Mouse (Mus musculus) adrenal gland, adult 8-10 months (tissue): ENCODE data around the gene Tmem145. TPM values are rescaled to one million over a fixed set of nuclear protein-coding genes. Genes with fewer than 3 reads are reported as not detected.
A peak's percentile ranks its signal among the peaks of the same experiment; 100 is the strongest.
"Not testable (repeated sequence)": the region's sequence is repeated elsewhere in the genome, so short reads cannot be mapped to it uniquely, and the experiment has no call there.

ENCODE experiments used
- DNase-seq: peaks from one replicate; pipeline ENCODE4 v3.0.0; 2022
- total RNA-seq, 4 experiments: library from RNA; stranded (reverse); gene quantifications; 2 replicates each; pipeline ENCODE4 v1.2.4; 2022

Tmem145 gene
- total RNA-seq, 4 experiments from 2014 or later, result 1.8 to 4.8 (median 4.5) TPM

- DNase-seq, result peak; percentile 61
Measured at GRCm38 (mm10) chr7:25323219-25323618, 17.3 kb downstream of the Tmem145 start.

DNA sequence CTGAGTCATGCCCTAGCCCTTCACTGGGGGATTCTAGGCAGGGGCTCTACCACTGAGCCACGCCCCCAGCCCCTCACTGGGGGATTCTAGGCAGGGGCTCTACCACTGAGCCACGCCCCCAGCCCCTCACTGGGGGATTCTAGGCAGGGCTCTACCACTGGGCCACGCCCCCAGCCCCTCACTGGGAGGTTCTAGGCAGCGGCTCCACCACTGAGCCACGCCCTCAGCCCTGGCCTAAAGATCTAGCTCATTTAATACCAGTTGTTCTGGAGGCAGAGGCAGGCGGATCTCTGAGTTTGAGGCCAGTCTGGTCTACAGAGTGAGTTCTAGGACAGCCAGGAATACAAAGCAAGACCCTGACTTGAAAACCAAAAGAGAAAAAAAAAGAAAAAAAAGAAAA, 19.5 kb downstream of the Tmem145 start:
- not testable (repeated sequence) for DNase-seq

DNA sequence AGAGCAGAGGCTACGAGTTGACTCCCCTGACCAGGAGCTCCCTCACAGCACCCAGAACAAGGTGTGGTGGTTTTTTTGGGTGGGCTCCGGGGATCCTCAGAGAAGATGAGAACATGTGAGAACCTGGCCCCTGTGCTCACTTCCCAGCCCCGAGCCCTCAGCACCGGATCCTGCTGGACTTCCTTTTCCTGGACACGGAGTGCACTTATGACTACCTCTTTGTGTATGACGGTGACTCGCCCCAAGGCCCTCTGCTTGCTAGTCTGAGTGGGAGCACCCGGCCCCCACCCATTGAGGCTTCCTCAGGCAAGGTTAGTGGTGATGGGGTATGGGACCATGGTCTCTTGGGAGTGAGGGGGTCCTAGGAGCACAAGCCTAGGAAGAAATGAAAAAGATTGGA, 20.3 kb downstream of the Tmem145 start:
- no peak for DNase-seq

DNA sequence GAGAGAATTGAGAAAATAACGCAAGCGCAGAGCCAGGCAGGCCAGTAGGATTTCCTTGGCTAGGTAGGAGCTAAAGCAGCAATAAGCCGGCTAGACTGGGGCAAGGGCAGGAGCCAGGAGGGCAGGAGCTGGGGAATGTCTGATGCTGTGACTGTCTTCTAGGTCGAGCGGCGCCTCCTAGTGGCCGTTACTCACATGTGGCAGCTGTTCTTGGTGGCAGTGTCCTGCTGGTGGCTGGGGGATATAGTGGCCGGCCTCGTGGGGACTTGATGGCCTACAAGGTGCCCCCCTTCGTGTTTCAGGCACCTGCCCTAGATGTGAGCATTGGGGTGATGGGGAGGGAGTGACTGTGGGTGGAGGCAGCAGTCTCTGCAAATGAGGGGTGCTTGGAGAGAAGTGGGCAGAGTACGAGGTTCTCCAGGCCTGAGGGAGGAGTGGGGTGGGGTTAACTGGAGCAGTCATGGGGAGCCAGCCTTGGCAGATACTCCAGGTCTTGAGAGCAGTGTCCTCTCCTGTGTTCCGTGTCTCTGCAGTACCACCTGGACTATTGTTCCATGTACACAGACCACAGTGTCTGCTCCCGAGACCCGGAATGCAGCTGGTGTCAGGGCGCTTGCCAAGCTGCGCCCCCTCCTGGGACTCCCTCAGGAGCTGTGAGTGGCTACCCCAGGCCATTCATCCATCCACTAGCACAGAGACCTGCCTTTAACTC, 27.8 kb downstream of the Tmem145 start:
- DNase-seq, result peak; percentile 66

GRCm38 (mm10) chr7:25334472-25334871, 28.6 kb downstream of the Tmem145 start:
- DNase-seq, result no peak

DNA sequence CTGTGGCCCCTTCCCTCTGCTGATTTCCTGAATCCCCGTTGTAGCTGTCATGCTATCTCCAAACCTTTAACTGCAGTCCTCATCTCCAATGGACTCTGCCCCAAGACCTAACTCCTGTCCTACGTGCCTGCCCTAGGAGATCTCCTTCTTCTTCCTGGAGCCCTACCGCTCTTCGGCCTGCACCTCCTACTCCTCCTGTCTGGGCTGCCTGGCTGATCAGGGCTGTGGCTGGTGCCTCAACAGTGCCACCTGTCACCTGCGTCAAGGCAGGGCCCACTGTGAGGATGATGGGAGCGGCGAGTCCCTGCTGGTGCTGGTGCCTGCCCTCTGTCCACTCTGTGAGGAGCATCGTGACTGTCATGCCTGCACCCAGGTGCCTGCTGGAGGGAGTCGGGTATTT, 33.4 kb downstream of the Tmem145 start:
- DNase-seq, result no peak

DNA sequence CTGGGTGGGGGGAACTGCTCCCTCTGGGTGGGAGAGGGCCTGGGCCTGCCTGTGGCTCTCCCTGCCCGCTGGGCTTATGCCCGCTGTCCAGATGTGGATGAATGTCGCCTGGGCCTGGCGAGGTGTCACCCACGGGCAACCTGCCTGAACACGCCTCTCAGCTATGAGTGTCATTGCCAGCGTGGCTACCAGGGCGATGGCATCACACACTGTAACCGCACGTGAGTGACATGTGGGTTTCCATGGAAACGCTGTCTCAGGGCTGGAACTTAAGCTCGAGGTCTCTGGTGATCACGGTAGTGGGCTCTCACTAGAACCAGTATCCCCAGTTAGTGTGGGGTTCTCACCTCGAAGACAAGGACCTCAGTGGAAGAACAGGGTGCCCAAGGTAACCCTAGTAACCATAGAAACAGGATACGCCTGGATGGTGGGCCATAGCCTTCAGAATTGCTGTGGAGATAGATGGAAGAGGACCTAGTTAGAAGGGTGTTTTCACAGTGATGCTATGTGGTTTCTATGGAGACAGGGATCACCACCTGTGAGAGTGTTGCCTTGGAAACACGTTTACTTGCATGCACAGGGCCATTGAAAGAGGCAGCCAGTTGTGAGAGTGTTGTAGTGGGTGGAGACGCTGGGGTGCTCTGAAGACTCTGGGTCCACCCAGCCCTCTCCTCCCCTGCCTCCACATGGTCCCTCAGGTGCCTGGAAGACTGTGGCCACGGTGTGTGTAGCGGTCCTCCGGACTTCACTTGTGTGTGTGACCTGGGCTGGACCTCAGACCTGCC, 35.3 kb downstream of the Tmem145 start:
- no peak for DNase-seq

GRCm38 (mm10) chr7:25348861-25349260, 43.0 kb downstream of the Tmem145 start:
- DNase-seq, result no peak

GRCm38 (mm10) chr7:25358721-25359206, 52.9 kb downstream of the Tmem145 start:
- no peak for DNase-seq

DNA sequence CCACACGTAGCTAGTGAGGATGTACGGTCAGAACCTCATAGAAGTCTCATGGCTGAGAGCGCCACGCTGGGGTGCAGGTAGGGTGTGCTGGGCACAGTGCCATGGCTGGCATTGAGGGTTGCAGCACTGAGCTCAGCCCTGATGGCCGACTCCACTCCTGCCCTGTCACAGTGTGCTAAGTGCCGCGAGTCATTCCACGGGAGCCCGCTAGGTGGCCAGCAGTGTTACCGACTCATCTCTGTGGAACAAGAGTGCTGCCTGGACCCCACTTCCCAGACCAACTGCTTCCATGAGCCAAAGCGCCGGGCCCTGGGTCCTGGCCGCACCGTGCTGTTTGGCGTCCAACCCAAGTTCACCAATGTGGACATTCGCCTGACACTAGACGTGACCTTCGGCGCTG, 57.2 kb downstream of the Tmem145 start:
- no peak for DNase-seq

DNA sequence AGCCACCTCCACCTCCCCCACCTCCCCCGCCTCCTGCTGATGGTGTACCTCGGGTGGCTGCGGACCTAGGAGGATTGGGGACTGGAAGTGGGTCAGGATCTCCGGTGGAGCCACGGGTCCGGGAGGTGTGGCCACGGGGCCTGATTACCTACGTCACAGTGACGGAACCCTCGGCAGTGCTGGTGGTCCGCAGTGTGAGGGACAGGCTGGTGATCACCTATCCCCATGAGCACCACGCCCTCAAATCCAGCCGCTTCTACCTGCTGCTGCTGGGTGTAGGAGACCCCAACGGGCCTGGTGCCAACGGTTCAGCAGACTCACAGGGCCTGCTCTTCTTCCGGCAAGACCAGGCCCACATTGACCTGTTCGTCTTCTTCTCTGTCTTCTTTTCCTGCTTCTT, 57.7 kb downstream of the Tmem145 start:
- DNase-seq, result no peak

Other genes with a start within 250 kb of the Tmem145 start
- 10 to 100 TPM; 13.8 to 43.0 (median 24.7) TPM for gene Grik5, start 233.8 kb upstream of the Tmem145 start, total RNA-seq
- gene Zfp574, start 233.5 kb upstream of the Tmem145 start, total RNA-seq, result 10 to 100 TPM; 20.2 to 25.0 (median 22.1) TPM
- 1 to 10 TPM in 3 of 4 experiments, under 1 TPM in 1; 0.90 to 3.5 (median 1.7) TPM for gene Pou2f2, start 126.4 kb upstream of the Tmem145 start, total RNA-seq
- gene Dedd2, start 85.5 kb upstream of the Tmem145 start, total RNA-seq, result 10 to 100 TPM; 15.6 to 22.2 (median 19.1) TPM
- 10 to 100 TPM; 11.7 to 16.1 (median 14.2) TPM for gene Zfp526, start 84.7 kb upstream of the Tmem145 start, total RNA-seq
- 100 to 1,000 TPM in 3 of 4 experiments, 10 to 100 TPM in 1; 99.2 to 107 (median 104) TPM for gene Gsk3a, start 68.3 kb upstream of the Tmem145 start, total RNA-seq
- gene Erf, start 55.3 kb upstream of the Tmem145 start, total RNA-seq, result 10 to 100 TPM; 23.6 to 29.4 (median 27.2) TPM
- 100 to 1,000 TPM; 118 to 195 (median 151) TPM for gene Cic, start 38.4 kb upstream of the Tmem145 start, total RNA-seq
- gene Pafah1b3, start 8.1 kb upstream of the Tmem145 start, total RNA-seq, result 10 to 100 TPM; 34.0 to 48.5 (median 42.5) TPM
- gene Prr19, start 4.7 kb upstream of the Tmem145 start, total RNA-seq, result not detected
- gene Megf8, start 11.1 kb downstream of the Tmem145 start, total RNA-seq, result 10 to 100 TPM; 62.4 to 82.4 (median 71.7) TPM
- not detected for gene Cnfn, start 63.6 kb downstream of the Tmem145 start, total RNA-seq
- gene Lipe, start 92.6 kb downstream of the Tmem145 start, total RNA-seq, result 100 to 1,000 TPM; 157 to 290 (median 256) TPM
- not detected for gene Cxcl17, start 106.8 kb downstream of the Tmem145 start, total RNA-seq
- gene Ceacam1, start 171.5 kb downstream of the Tmem145 start, total RNA-seq, result 10 to 100 TPM in 3 of 4 experiments, 1 to 10 TPM in 1; 8.5 to 24.4 (median 17.2) TPM
- gene Ceacam2, start 233.8 kb downstream of the Tmem145 start, total RNA-seq, result 1 to 10 TPM in 2 of 4 experiments, under 1 TPM in 2; 0.83 to 2.1 (median 1.4) TPM